Mouse (Mus musculus) forebrain, embryonic 10.5 days (tissue): ENCODE data around the gene Svs5. TPM values are rescaled to one million over a fixed set of nuclear protein-coding genes. Genes with fewer than 3 reads are reported as not detected.
"Not testable (repeated sequence)": the region's sequence is repeated elsewhere in the genome, so short reads cannot be mapped to it uniquely, and the experiment has no call there.

Experiments used
- DNase-seq: peaks from one replicate; pipeline ENCODE4 v3.0.0-alpha.2; 2017; ENCODE audit warnings: low spot score; ENCODE audit errors: extremely low spot score
- H3K27ac ChIP-seq: fragments of 300-500 bp; sonication (generic); 2 replicates; pipeline ENCODE4 v1.5.1; 2016; ENCODE audit warnings: mild to moderate bottlenecking
- H3K27me3 ChIP-seq: fragments of 300-500 bp; sonication (generic); 2 replicates; pipeline ENCODE4 v1.6.1; 2016; ENCODE audit warnings: mild to moderate bottlenecking; ENCODE audit not compliant: poor library complexity, severe bottlenecking
- H3K36me3 ChIP-seq: fragments of 300-500 bp; sonication (generic); replicated peaks from 2 replicates; pipeline ENCODE4 v1.6.1; 2016; ENCODE audit warnings: mild to moderate bottlenecking, moderate library complexity
- H3K4me1 ChIP-seq: fragments of 300-500 bp; sonication (generic); 2 replicates; pipeline ENCODE4 v1.6.1; 2016
- H3K4me3 ChIP-seq: fragments of 300-500 bp; sonication (generic); 2 replicates; pipeline ENCODE4 v1.5.1; 2016; ENCODE audit warnings: mild to moderate bottlenecking, moderate library complexity
- H3K9me3 ChIP-seq: fragments of 300-500 bp; sonication (generic); 2 replicates; pipeline ENCODE4 v1.6.1; 2016; ENCODE audit warnings: mild to moderate bottlenecking, moderate library complexity
- WGBS: fragments of 180-500 bp; shearing (Covaris S2); methylation state at CpG from one replicate; pipeline ENCODE4 v1.1.7; 2016; 5-methylcytosine and 5-hydroxymethylcytosine counted together
- polyA plus RNA-seq: library from polyadenylated mRNA; unstranded; fragments of >200 nt; fragmentation: Nextera tagmentation; extraction: Ambion mirVana; gene quantifications from 2 replicates; pipeline ENCODE4 v1.2.1, GENCODE M21; 2016

The Svs5 gene
- polyA plus RNA-seq: not detected in 2 replicates

- H3K9me3 ChIP-seq, H3K27me3 ChIP-seq, H3K36me3 ChIP-seq, H3K27ac ChIP-seq, H3K4me1 ChIP-seq, DNase-seq, H3K4me3 ChIP-seq: not testable (repeated sequence)
- 84% methylated on average over 3 of the region's 3 CpGs for WGBS
These were observed at the start of gene Svs5 for GRCm38 (mm10) chr2:164332440-164332839. Svs5 (plus strand) TSS chr2:164332740.

- not testable (repeated sequence) for H3K4me3 ChIP-seq, H3K27ac ChIP-seq, DNase-seq, H3K27me3 ChIP-seq, H3K9me3 ChIP-seq, H3K36me3 ChIP-seq, H3K4me1 ChIP-seq
- WGBS: 89% methylated on average over 1 of the region's 1 CpGs
These were observed 43.6 kb upstream of the Svs5 start, which contains the start of gene Svs3a for GRCm38 (mm10) chr2:164288968-164289367. Svs3a (plus strand) TSS chr2:164289268.

GRCm38 (mm10) chr2:164312599-164312998 lies 19.9 kb upstream of the Svs5 start:
- 90% methylated on average over 5 of the region's 5 CpGs for WGBS
- H3K27me3 ChIP-seq: no peaks in the 10 kb centered on the region
- H3K9me3 ChIP-seq: no peaks in the 10 kb centered on the region
- H3K36me3 ChIP-seq: no peaks in the 10 kb centered on the region
- H3K27ac ChIP-seq: no peak overlapping the region
- no peak for DNase-seq
- no peaks in the 10 kb centered on the region for H3K4me1 ChIP-seq
- H3K4me3 ChIP-seq: no peak overlapping the region

DNA sequence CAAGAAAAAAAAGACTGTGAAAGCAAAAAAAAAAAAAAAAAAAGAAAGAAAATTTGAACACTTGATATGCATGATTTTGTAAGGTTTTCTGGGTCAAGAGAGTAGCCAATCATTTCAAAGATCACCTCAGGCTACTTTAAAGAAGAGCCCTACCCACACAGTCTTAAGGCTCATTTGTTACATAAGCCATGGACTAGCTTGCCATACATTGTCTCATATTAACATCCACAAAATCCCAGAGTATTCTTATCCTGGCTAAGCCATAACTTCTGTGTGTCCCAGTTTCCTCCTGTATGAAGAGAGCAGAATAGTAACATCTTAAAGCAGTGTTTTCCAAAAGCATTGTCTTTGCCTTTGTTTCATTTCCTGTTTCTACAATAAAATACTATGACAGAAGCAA lies 17.1 kb upstream of the Svs5 start:
- not testable (repeated sequence) for H3K4me3 ChIP-seq, H3K9me3 ChIP-seq, H3K27ac ChIP-seq, H3K27me3 ChIP-seq, H3K36me3 ChIP-seq, DNase-seq, H3K4me1 ChIP-seq

DNA sequence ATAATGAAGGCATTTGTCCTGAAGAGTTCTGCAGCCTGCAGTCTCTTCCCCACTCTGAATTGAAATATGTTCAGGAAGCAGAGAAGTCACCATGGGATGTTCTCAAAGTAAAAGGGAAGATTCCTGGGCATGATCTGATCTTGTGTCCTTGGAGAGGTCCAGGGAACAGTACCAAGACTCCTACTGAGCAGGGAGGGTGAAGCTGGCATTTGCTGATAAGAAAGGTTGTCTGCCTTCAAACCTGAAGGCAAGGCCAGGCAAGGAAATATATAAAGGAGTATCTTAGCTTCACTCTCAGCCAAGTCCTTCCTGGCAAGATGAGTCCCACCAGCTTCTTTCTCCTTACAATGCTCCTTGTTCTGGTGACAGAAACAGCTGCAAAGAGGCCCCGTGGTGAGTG lies 16.1 kb upstream of the Svs5 start, which contains the start of gene Svs6:
Gene Svs6 (plus strand): TSS at position 301 of the 400 bp plus-strand sequence.
- H3K36me3 ChIP-seq, H3K9me3 ChIP-seq, DNase-seq, H3K27me3 ChIP-seq, H3K4me1 ChIP-seq, H3K27ac ChIP-seq, H3K4me3 ChIP-seq: not testable (repeated sequence)
- 88% methylated on average over 1 of the region's 1 CpGs for WGBS

GRCm38 (mm10) chr2:164320983-164321382 lies 11.6 kb upstream of the Svs5 start:
- DNase-seq: no peak
- Histone ChIP-seq H3K27ac (no peak overlapping the region), H3K9me3 (no peaks in the 10 kb centered on the region), H3K36me3 (no peaks in the 10 kb centered on the region), H3K27me3 (no peaks in the 10 kb centered on the region), H3K4me3 (no peak overlapping the region), H3K4me1 (no peaks in the 10 kb centered on the region)
- WGBS: 91% methylated on average over 6 of the region's 6 CpGs

DNA sequence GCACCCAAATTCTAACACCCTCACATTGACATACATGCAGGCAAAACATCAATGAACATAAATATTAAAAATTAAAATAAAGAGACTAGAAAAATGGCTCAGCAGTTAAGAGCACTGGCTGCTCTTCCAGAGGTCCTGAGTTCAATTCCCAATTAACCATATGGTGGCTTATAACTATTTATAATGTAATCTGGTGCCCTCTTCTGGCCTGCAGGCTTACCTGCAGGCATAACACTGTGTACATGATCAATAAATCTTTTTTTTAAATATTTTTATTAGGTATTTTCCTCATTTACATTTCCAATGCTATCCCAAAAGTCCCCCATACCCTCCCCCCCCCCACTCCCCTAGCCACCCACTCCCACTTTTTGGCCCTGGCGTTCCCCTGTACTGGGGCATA lies 11.2 kb downstream of the Svs5 start:
- not testable (repeated sequence) for DNase-seq, H3K9me3 ChIP-seq, H3K4me1 ChIP-seq, H3K36me3 ChIP-seq, H3K27me3 ChIP-seq, H3K27ac ChIP-seq, H3K4me3 ChIP-seq
- WGBS: 85% methylated on average over 1 of the region's 1 CpGs

GRCm38 (mm10) chr2:164347697-164348096 lies 15.2 kb downstream of the Svs5 start:
- H3K36me3 ChIP-seq, H3K27me3 ChIP-seq, H3K27ac ChIP-seq, H3K4me1 ChIP-seq, DNase-seq, H3K9me3 ChIP-seq, H3K4me3 ChIP-seq: not testable (repeated sequence)

DNA sequence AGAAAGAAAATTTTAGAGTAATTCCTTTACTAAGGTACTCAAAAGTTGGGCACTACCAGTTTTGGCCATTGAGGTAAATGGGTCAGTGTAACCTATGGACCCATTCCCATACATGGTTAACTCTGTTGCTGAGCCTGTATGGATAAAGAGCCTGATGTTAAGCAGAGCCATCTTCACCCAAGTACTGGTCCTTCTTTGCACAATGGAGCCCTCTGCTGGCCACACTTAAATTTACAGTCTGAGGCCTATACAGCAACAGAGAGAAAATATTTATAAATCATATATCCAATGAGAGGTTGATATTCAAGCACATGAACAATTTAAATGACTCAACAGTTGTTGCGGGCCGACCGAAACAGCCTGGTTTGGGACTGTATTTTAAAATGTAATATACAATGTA lies 16.4 kb downstream of the Svs5 start:
- H3K27ac ChIP-seq: no peak overlapping the region
- H3K27me3 ChIP-seq: no peaks in the 10 kb centered on the region
- 92% methylated on average over 3 of the region's 3 CpGs for WGBS
- no peak for DNase-seq
- no peak overlapping the region for H3K4me3 ChIP-seq
- H3K9me3 ChIP-seq: no peaks in the 10 kb centered on the region
- H3K36me3 ChIP-seq: no peaks in the 10 kb centered on the region
- no peaks in the 10 kb centered on the region for H3K4me1 ChIP-seq

GRCm38 (mm10) chr2:164352697-164353096 lies 20.2 kb downstream of the Svs5 start:
- Histone ChIP-seq H3K4me3 (no peak overlapping the region), H3K9me3 (no peaks in the 10 kb centered on the region), H3K27me3 (no peaks in the 10 kb centered on the region), H3K27ac (no peak overlapping the region), H3K36me3 (no peaks in the 10 kb centered on the region), H3K4me1 (no peaks in the 10 kb centered on the region)
- 89% methylated on average over 3 of the region's 3 CpGs for WGBS
- DNase-seq: no peak

- H3K27ac ChIP-seq: no peak overlapping the region
- no peaks in the 10 kb centered on the region for H3K27me3 ChIP-seq
- no peaks in the 10 kb centered on the region for H3K9me3 ChIP-seq
- no peaks in the 10 kb centered on the region for H3K4me1 ChIP-seq
- H3K4me3 ChIP-seq: no peak overlapping the region
- WGBS: 91% methylated on average over 11 of the region's 11 CpGs
- H3K36me3 ChIP-seq: no peaks in the 10 kb centered on the region
- DNase-seq: no peak
These were observed 20.8 kb downstream of the Svs5 start for GRCm38 (mm10) chr2:164353356-164353755.

GRCm38 (mm10) chr2:164356177-164356967 lies 23.8 kb downstream of the Svs5 start:
- H3K36me3 ChIP-seq: no peaks in the 10 kb centered on the region
- 84% methylated on average over 11 of the region's 11 CpGs for WGBS
- H3K27ac ChIP-seq: no peak overlapping the region

DNA sequence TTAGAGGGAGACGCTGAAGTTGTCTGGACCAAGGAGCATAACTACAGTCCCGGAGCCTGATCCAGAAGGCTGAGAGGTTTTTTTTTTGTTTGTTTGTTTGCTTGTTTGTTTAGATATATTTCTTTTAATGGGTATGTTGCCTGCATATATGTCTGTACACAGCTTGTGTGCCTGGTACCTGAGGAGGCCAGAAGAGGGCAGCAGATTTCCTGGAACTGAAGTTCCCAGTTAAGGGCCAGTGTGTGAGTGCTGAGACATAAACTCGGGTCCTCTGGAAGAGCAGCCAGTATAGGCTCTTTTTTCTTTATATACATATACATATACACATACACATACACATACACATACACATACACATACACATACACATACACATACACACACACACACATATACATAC lies 25.8 kb downstream of the Svs5 start:
- Histone ChIP-seq H3K4me1 (peaks cover 9% of the 10 kb centered on the region), H3K9me3 (no peaks in the 10 kb centered on the region), H3K4me3 (no peak overlapping the region), H3K27ac (no peak overlapping the region), H3K27me3 (peaks cover 8% of the 10 kb centered on the region; the same call in 1 of the 2 replicates), H3K36me3 (no peaks in the 10 kb centered on the region)
- 80% methylated on average over 3 of the region's 3 CpGs for WGBS
- no peak for DNase-seq

More at GRCm38 (mm10) chr2:164356177-164356967, 23.8 kb downstream of the Svs5 start:
- H3K4me1 ChIP-seq: peaks cover 9% of the 10 kb centered on the region
- H3K27me3 ChIP-seq: no peaks in the 10 kb centered on the region; the same call in 1 of the 2 replicates
- no peak for DNase-seq
- H3K4me3 ChIP-seq: no peak overlapping the region
- H3K9me3 ChIP-seq: no peaks in the 10 kb centered on the region
